Mouse (Mus musculus) stomach, postnatal 0 days (tissue): Measurements from ENCODE around the gene Cdh4. TPM values are rescaled to one million over a fixed set of nuclear protein-coding genes. Genes with fewer than 3 reads are reported as not detected.

ENCODE experiments used
- ATAC-seq: fragments of 200-750 bp; cut with Nextera tagmentation; 2 replicates; pipeline ENCODE4 v1.8.0; 2017; ENCODE audit not compliant: low FRiP score, low TSS enrichment
- DNase-seq: peaks from one replicate; pipeline ENCODE4 v3.0.0-alpha.2; 2016; ENCODE audit warnings: low spot score
- H3K27ac ChIP-seq: fragments of 300-500 bp; sonication (generic); replicated peaks from 2 replicates; pipeline ENCODE4 v1.5.1; 2014; ENCODE audit warnings: mild to moderate bottlenecking, control low read depth
- H3K27me3 ChIP-seq: fragments of 300-500 bp; sonication (generic); 2 replicates; pipeline ENCODE4 v1.6.1; 2014; ENCODE audit warnings: low read length; ENCODE audit not compliant: control insufficient read depth, insufficient read depth
- H3K36me3 ChIP-seq: fragments of 300-500 bp; sonication (generic); 2 replicates; pipeline ENCODE4 v1.6.1; 2014; ENCODE audit warnings: low read length, mixed read lengths; ENCODE audit not compliant: control insufficient read depth, insufficient read depth
- H3K4me1 ChIP-seq: fragments of 300-500 bp; sonication (generic); replicated peaks from 2 replicates; pipeline ENCODE4 v1.6.1; 2014; ENCODE audit warnings: antibody characterized with exemption; ENCODE audit not compliant: control insufficient read depth, insufficient read depth
- H3K4me2 ChIP-seq: fragments of 300-500 bp; sonication (generic); replicated peaks from 2 replicates; pipeline ENCODE4 v1.6.1; 2014; ENCODE audit warnings: low read depth, mild to moderate bottlenecking, control low read depth, moderate library complexity
- H3K4me3 ChIP-seq: fragments of 300-500 bp; sonication (generic); 2 replicates; pipeline ENCODE4 v1.5.1; 2014; ENCODE audit warnings: low read depth, low read length, control low read depth
- H3K9ac ChIP-seq: fragments of 300-500 bp; sonication (generic); 2 replicates; pipeline ENCODE4 v1.6.1; 2014; ENCODE audit warnings: mild to moderate bottlenecking, low read length, control low read depth, mixed read lengths
- H3K9me3 ChIP-seq: fragments of 300-500 bp; sonication (generic); 2 replicates; pipeline ENCODE4 v1.6.1; 2016; ENCODE audit warnings: low read length; ENCODE audit not compliant: control insufficient read depth
- CTCF ChIP-seq: IDR thresholded peaks from 2 replicates; pipeline ENCODE4 v1.5.1; 2016; ENCODE audit warnings: antibody characterized with exemption, low read depth, mild to moderate bottlenecking, moderate library complexity
- EP300 ChIP-seq: optimal IDR thresholded peaks from 2 replicates; pipeline ENCODE3; 2016; ENCODE audit warnings: antibody characterized with exemption
- WGBS: fragments of 180-500 bp; shearing (Covaris S2); extraction: QIAGEN DNeasy Blood & Tissue Kit; methylation state at CpG from one replicate; pipeline ENCODE4 v1.1.7; 2014; 5-methylcytosine and 5-hydroxymethylcytosine counted together
- polyA plus RNA-seq: library from polyadenylated mRNA; unstranded; fragments of >200 nt; fragmentation: Nextera tagmentation; extraction: Ambion mirVana; gene quantifications from 2 replicates; pipeline ENCODE4 v1.2.1, GENCODE M21; 2015

Cdh4 gene
- polyA plus RNA-seq, 1 experiment from 2014 or later, result 3.1 TPM

- Histone ChIP-seq H3K4me2 (no peak overlapping the region), H3K27me3 (no peaks in the 10 kb centered on the region), H3K36me3 (no peaks in the 10 kb centered on the region), H3K27ac (no peak overlapping the region), H3K4me3 (no peak overlapping the region), H3K4me1 (no peaks in the 10 kb centered on the region), H3K9ac (no peak overlapping the region), H3K9me3 (no peaks in the 10 kb centered on the region)
- WGBS, result 60% methylated on average over 3 of the region's 3 CpGs
- TF ChIP-seq EP300 (no peak), CTCF (no peak)
- ATAC-seq (no peak), DNase-seq (no peak)
These were observed 307.2 kb downstream of the Cdh4 start for GRCm38 (mm10) chr2:179749399-179749798.

- 78% methylated on average over 9 of the region's 9 CpGs for WGBS
- no peak overlapping the region for H3K4me2 ChIP-seq
- DNase-seq, result no peak
- ATAC-seq, result no peak
- no peaks in the 10 kb centered on the region for H3K4me1 ChIP-seq
- no peak overlapping the region for H3K9ac ChIP-seq
- TF ChIP-seq CTCF (no peak), EP300 (no peak)
- H3K4me3 ChIP-seq, result no peak overlapping the region
- H3K27me3 ChIP-seq, result no peaks in the 10 kb centered on the region
- H3K27ac ChIP-seq, result no peak overlapping the region
- no peaks in the 10 kb centered on the region for H3K36me3 ChIP-seq
- H3K9me3 ChIP-seq, result no peaks in the 10 kb centered on the region
These were observed 311.6 kb downstream of the Cdh4 start for GRCm38 (mm10) chr2:179753811-179754210.

GRCm38 (mm10) chr2:179754776-179755175 lies 312.5 kb downstream of the Cdh4 start:
- H3K4me3 ChIP-seq, result no peak overlapping the region
- no peaks in the 10 kb centered on the region for H3K27me3 ChIP-seq
- TF ChIP-seq EP300 (no peak), CTCF (no peak)
- H3K27ac ChIP-seq, result no peak overlapping the region
- H3K9me3 ChIP-seq, result no peaks in the 10 kb centered on the region
- H3K9ac ChIP-seq, result no peak overlapping the region
- H3K36me3 ChIP-seq, result no peaks in the 10 kb centered on the region
- H3K4me1 ChIP-seq, result no peaks in the 10 kb centered on the region
- WGBS, result 80% methylated on average over 11 of the region's 11 CpGs
- ATAC-seq (no peak), DNase-seq (no peak)
- no peak overlapping the region for H3K4me2 ChIP-seq

GRCm38 (mm10) chr2:179761718-179762441 lies 319.6 kb downstream of the Cdh4 start:
- no peak for ATAC-seq
- H3K4me3 ChIP-seq, result no peak overlapping the region
- H3K9ac ChIP-seq, result no peak overlapping the region
- TF ChIP-seq EP300, result no peak
- TF ChIP-seq CTCF, result no peak
- no peaks in the 10 kb centered on the region for H3K27me3 ChIP-seq
- H3K4me1 ChIP-seq, result no peaks in the 10 kb centered on the region
- no peaks in the 10 kb centered on the region for H3K36me3 ChIP-seq
- no peak for DNase-seq
- H3K4me2 ChIP-seq, result no peak overlapping the region
- WGBS, result 58% methylated on average over 9 of the region's 9 CpGs
- no peak overlapping the region for H3K27ac ChIP-seq
- no peaks in the 10 kb centered on the region for H3K9me3 ChIP-seq

- ATAC-seq (no peak), DNase-seq (no peak)
- TF ChIP-seq EP300, result no peak
- TF ChIP-seq CTCF, result peak; percentile 40
- WGBS, result 60% methylated on average over 13 of the region's 13 CpGs
- Histone ChIP-seq H3K27me3 (no peaks in the 10 kb centered on the region), H3K36me3 (no peaks in the 10 kb centered on the region), H3K9ac (no peak overlapping the region), H3K9me3 (no peaks in the 10 kb centered on the region), H3K4me3 (no peak overlapping the region), H3K4me1 (no peaks in the 10 kb centered on the region), H3K27ac (no peak overlapping the region), H3K4me2 (no peak overlapping the region)
These were observed 320.5 kb downstream of the Cdh4 start for GRCm38 (mm10) chr2:179762521-179763305.

DNA sequence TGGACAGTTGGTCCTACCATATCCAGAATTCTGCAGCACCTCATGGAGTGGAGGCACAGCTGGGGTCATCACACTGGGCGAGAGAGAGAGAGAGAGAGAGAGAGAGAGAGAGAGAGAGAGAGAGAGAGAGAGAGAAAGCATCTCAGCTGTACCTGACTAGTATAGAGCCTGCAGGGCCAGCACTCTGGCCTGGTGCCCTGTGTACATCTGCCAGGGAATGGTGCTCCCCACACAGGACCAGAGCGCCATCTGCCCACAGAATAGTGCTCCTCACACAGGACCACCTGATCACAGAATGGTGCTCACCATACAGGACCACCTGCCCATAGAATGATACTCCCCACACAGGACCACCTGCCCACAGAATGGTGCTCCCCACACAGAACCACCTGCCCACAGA lies 322.2 kb downstream of the Cdh4 start:
- Histone ChIP-seq H3K4me2 (no peak overlapping the region), H3K9ac (no peak overlapping the region), H3K36me3 (no peaks in the 10 kb centered on the region), H3K9me3 (no peaks in the 10 kb centered on the region), H3K27ac (no peak overlapping the region), H3K4me1 (no peaks in the 10 kb centered on the region), H3K27me3 (no peaks in the 10 kb centered on the region), H3K4me3 (no peak overlapping the region)
- WGBS, result 91% methylated on average over 2 of the region's 2 CpGs
- TF ChIP-seq CTCF, result no peak
- TF ChIP-seq EP300, result no peak
- ATAC-seq (no peak), DNase-seq (no peak)
